Mouse (Mus musculus): ENCODE results near the gene Usp4. TPM values are rescaled to one million over a fixed set of nuclear protein-coding genes. Genes with fewer than 3 reads are reported as not detected.

Usp4 gene
- polyA plus RNA-seq, 1 experiment from 2014 or later, result 100.0 TPM

- no peak for ATAC-seq (replicated peaks; ENCODE audit: insufficient number of reproducible peaks, low FRiP score, low TSS enrichment)
- 81% methylated on average over 4 of the region's 4 CpGs for WGBS (ENCODE audit: insufficient replicate concordance)
- no peak overlapping the region for H3K4me3 ChIP-seq (ENCODE audit: low read depth, low read length)
- no peaks in the 10 kb centered on the region for H3K36me3 ChIP-seq (ENCODE audit: control insufficient read depth, insufficient read depth, low read length)
- H3K27ac ChIP-seq (ENCODE audit: low read depth, low read length), result no peak overlapping the region
- peaks cover 29% of the 10 kb centered on the region for H3K4me1 ChIP-seq (ENCODE audit: control insufficient read depth, insufficient read depth, low read length)
- no peaks in the 10 kb centered on the region for H3K27me3 ChIP-seq (ENCODE audit: control insufficient read depth, insufficient read depth, low read length)
- H3K4me2 ChIP-seq, result no peak overlapping the region
- no peak overlapping the region for H3K9ac ChIP-seq (ENCODE audit: low read depth, low read length)
- no peaks in the 10 kb centered on the region for H3K9me3 ChIP-seq (replicated peaks; ENCODE audit: control insufficient read depth, low read length)
These were observed 3.2 kb upstream of the Usp4 start for GRCm38 (mm10) chr9:108344471-108344870.

- H3K9me3 ChIP-seq (replicated peaks; ENCODE audit: control insufficient read depth, low read length), result no peaks in the 10 kb centered on the region
- H3K27ac ChIP-seq (ENCODE audit: low read depth, low read length), result peak overlapping the region; percentile 97
- no peak for ATAC-seq (replicated peaks; ENCODE audit: insufficient number of reproducible peaks, low FRiP score, low TSS enrichment)
- no peaks in the 10 kb centered on the region for H3K27me3 ChIP-seq (ENCODE audit: control insufficient read depth, insufficient read depth, low read length)
- H3K36me3 ChIP-seq (ENCODE audit: control insufficient read depth, insufficient read depth, low read length), result peaks cover 17% of the 10 kb centered on the region
- 6% methylated on average over 11 of the region's 11 CpGs for WGBS (ENCODE audit: insufficient replicate concordance)
- H3K4me1 ChIP-seq (ENCODE audit: control insufficient read depth, insufficient read depth, low read length), result peaks cover 7% of the 10 kb centered on the region
- H3K4me2 ChIP-seq, result peak overlapping the region; percentile 92
- H3K4me3 ChIP-seq (ENCODE audit: low read depth, low read length), result peak overlapping the region; percentile 96
- peak overlapping the region; percentile 79 for H3K9ac ChIP-seq (ENCODE audit: low read depth, low read length)
These were observed 629 bp upstream of the Usp4 start for GRCm38 (mm10) chr9:108347024-108347423.

GRCm38 (mm10) chr9:108348290-108348680 lies 632 bp downstream of the Usp4 start:
- Histone ChIP-seq H3K27me3 (ENCODE audit: control insufficient read depth, insufficient read depth, low read length) (no peaks in the 10 kb centered on the region), H3K4me1 (ENCODE audit: control insufficient read depth, insufficient read depth, low read length) (peaks cover 7% of the 10 kb centered on the region), H3K4me2 (peak overlapping the region; percentile 92), H3K9ac (ENCODE audit: low read depth, low read length) (peak overlapping the region; percentile 79), H3K36me3 (ENCODE audit: control insufficient read depth, insufficient read depth, low read length) (peaks cover 28% of the 10 kb centered on the region), H3K9me3 (replicated peaks; ENCODE audit: control insufficient read depth, low read length) (no peaks in the 10 kb centered on the region), H3K27ac (ENCODE audit: low read depth, low read length) (peak overlapping the region; percentile 97), H3K4me3 (ENCODE audit: low read depth, low read length) (peak overlapping the region; percentile 96)
- no peak for ATAC-seq (replicated peaks; ENCODE audit: insufficient number of reproducible peaks, low FRiP score, low TSS enrichment)
- whole genome bisulfite sequencing (ENCODE audit: insufficient replicate concordance), result 6% methylated on average over 14 of the region's 14 CpGs

- 80% methylated on average over 4 of the region's 4 CpGs for WGBS (ENCODE audit: insufficient replicate concordance)
- Histone ChIP-seq H3K4me3 (ENCODE audit: low read depth, low read length) (no peak overlapping the region), H3K36me3 (ENCODE audit: control insufficient read depth, insufficient read depth, low read length) (peaks cover 31% of the 10 kb centered on the region), H3K9me3 (replicated peaks; ENCODE audit: control insufficient read depth, low read length) (no peaks in the 10 kb centered on the region), H3K9ac (ENCODE audit: low read depth, low read length) (no peak overlapping the region), H3K27me3 (ENCODE audit: control insufficient read depth, insufficient read depth, low read length) (no peaks in the 10 kb centered on the region), H3K27ac (ENCODE audit: low read depth, low read length) (no peak overlapping the region), H3K4me2 (peak overlapping the region; percentile 92; the same call in 1 of the 2 replicates), H3K4me1 (ENCODE audit: control insufficient read depth, insufficient read depth, low read length) (peaks cover 7% of the 10 kb centered on the region)
- no peak for ATAC-seq (replicated peaks; ENCODE audit: insufficient number of reproducible peaks, low FRiP score, low TSS enrichment)
These were observed 2.1 kb downstream of the Usp4 start for GRCm38 (mm10) chr9:108349727-108350126.

- Histone ChIP-seq H3K27me3 (ENCODE audit: control insufficient read depth, insufficient read depth, low read length) (no peaks in the 10 kb centered on the region), H3K36me3 (ENCODE audit: control insufficient read depth, insufficient read depth, low read length) (peaks cover 45% of the 10 kb centered on the region), H3K4me1 (ENCODE audit: control insufficient read depth, insufficient read depth, low read length) (peaks cover 3% of the 10 kb centered on the region; the same call in 1 of the 2 replicates), H3K9me3 (replicated peaks; ENCODE audit: control insufficient read depth, low read length) (no peaks in the 10 kb centered on the region), H3K4me3 (ENCODE audit: low read depth, low read length) (no peak overlapping the region), H3K4me2 (no peak overlapping the region), H3K27ac (ENCODE audit: low read depth, low read length) (no peak overlapping the region), H3K9ac (ENCODE audit: low read depth, low read length) (no peak overlapping the region)
- WGBS (ENCODE audit: insufficient replicate concordance), result 51% methylated on average over 9 of the region's 9 CpGs
- ATAC-seq (replicated peaks; ENCODE audit: insufficient number of reproducible peaks, low FRiP score, low TSS enrichment), result no peak
These were observed 30.6 kb downstream of the Usp4 start for GRCm38 (mm10) chr9:108378234-108378633.

- peaks cover 44% of the 10 kb centered on the region for H3K36me3 ChIP-seq (ENCODE audit: control insufficient read depth, insufficient read depth, low read length)
- no peak overlapping the region for H3K27ac ChIP-seq (ENCODE audit: low read depth, low read length)
These were observed 31.1 kb downstream of the Usp4 start for GRCm38 (mm10) chr9:108378736-108379135.

GRCm38 (mm10) chr9:108379294-108379693 lies 31.6 kb downstream of the Usp4 start:
- Histone ChIP-seq H3K4me3 (ENCODE audit: low read depth, low read length) (no peak overlapping the region), H3K4me2 (no peak overlapping the region), H3K4me1 (ENCODE audit: control insufficient read depth, insufficient read depth, low read length) (peaks cover 3% of the 10 kb centered on the region; the same call in 1 of the 2 replicates), H3K9ac (ENCODE audit: low read depth, low read length) (no peak overlapping the region), H3K27ac (ENCODE audit: low read depth, low read length) (no peak overlapping the region), H3K27me3 (ENCODE audit: control insufficient read depth, insufficient read depth, low read length) (no peaks in the 10 kb centered on the region), H3K9me3 (replicated peaks; ENCODE audit: control insufficient read depth, low read length) (no peaks in the 10 kb centered on the region), H3K36me3 (ENCODE audit: control insufficient read depth, insufficient read depth, low read length) (peaks cover 44% of the 10 kb centered on the region)
- 60% methylated on average over 4 of the region's 4 CpGs for WGBS (ENCODE audit: insufficient replicate concordance)
- no peak for ATAC-seq (replicated peaks; ENCODE audit: insufficient number of reproducible peaks, low FRiP score, low TSS enrichment)

More at GRCm38 (mm10) chr9:108378736-108379135, 31.1 kb downstream of the Usp4 start:
- Histone ChIP-seq H3K4me2 (no peak overlapping the region), H3K4me1 (ENCODE audit: control insufficient read depth, insufficient read depth, low read length) (peaks cover 3% of the 10 kb centered on the region; the same call in 1 of the 2 replicates), H3K4me3 (ENCODE audit: low read depth, low read length) (no peak overlapping the region), H3K27me3 (ENCODE audit: control insufficient read depth, insufficient read depth, low read length) (no peaks in the 10 kb centered on the region), H3K9me3 (replicated peaks; ENCODE audit: control insufficient read depth, low read length) (no peaks in the 10 kb centered on the region), H3K9ac (ENCODE audit: low read depth, low read length) (no peak overlapping the region)
- no peak for ATAC-seq (replicated peaks; ENCODE audit: insufficient number of reproducible peaks, low FRiP score, low TSS enrichment)
- WGBS (ENCODE audit: insufficient replicate concordance), result 71% methylated on average over 5 of the region's 5 CpGs

GRCm38 (mm10) chr9:108381382-108381781 lies 33.7 kb downstream of the Usp4 start:
- no peak overlapping the region for H3K9ac ChIP-seq (ENCODE audit: low read depth, low read length)
- H3K4me1 ChIP-seq (ENCODE audit: control insufficient read depth, insufficient read depth, low read length), result peaks cover 3% of the 10 kb centered on the region; the same call in 1 of the 2 replicates
- H3K27ac ChIP-seq (ENCODE audit: low read depth, low read length), result no peak overlapping the region
- H3K27me3 ChIP-seq (ENCODE audit: control insufficient read depth, insufficient read depth, low read length), result no peaks in the 10 kb centered on the region
- H3K4me2 ChIP-seq, result no peak overlapping the region
- WGBS (ENCODE audit: insufficient replicate concordance), result 91% methylated on average over 9 of the region's 9 CpGs
- ATAC-seq (replicated peaks; ENCODE audit: insufficient number of reproducible peaks, low FRiP score, low TSS enrichment), result no peak
- no peaks in the 10 kb centered on the region for H3K9me3 ChIP-seq (replicated peaks; ENCODE audit: control insufficient read depth, low read length)
- no peak overlapping the region for H3K4me3 ChIP-seq (ENCODE audit: low read depth, low read length)
- H3K36me3 ChIP-seq (ENCODE audit: control insufficient read depth, insufficient read depth, low read length), result peaks cover 46% of the 10 kb centered on the region

- no peak overlapping the region for H3K4me2 ChIP-seq
- no peak overlapping the region for H3K9ac ChIP-seq (ENCODE audit: low read depth, low read length)
- H3K9me3 ChIP-seq (replicated peaks; ENCODE audit: control insufficient read depth, low read length), result no peaks in the 10 kb centered on the region
- H3K36me3 ChIP-seq (ENCODE audit: control insufficient read depth, insufficient read depth, low read length), result peaks cover 42% of the 10 kb centered on the region
- H3K4me3 ChIP-seq (ENCODE audit: low read depth, low read length), result no peak overlapping the region
- no peaks in the 10 kb centered on the region for H3K27me3 ChIP-seq (ENCODE audit: control insufficient read depth, insufficient read depth, low read length)
- 79% methylated on average over 7 of the region's 7 CpGs for WGBS (ENCODE audit: insufficient replicate concordance)
- no peaks in the 10 kb centered on the region for H3K4me1 ChIP-seq (ENCODE audit: control insufficient read depth, insufficient read depth, low read length)
- no peak overlapping the region for H3K27ac ChIP-seq (ENCODE audit: low read depth, low read length)
- ATAC-seq (replicated peaks; ENCODE audit: insufficient number of reproducible peaks, low FRiP score, low TSS enrichment), result no peak
These were observed 37.4 kb downstream of the Usp4 start for GRCm38 (mm10) chr9:108385006-108385405.
